Mouse (Mus musculus): ENCODE data around the gene Nudt1. TPM values are rescaled to one million over a fixed set of nuclear protein-coding genes. Genes with fewer than 3 reads are reported as not detected.

Nudt1 gene
- 23.5 and 24.3 TPM in 2 replicates for polyA plus RNA-seq (2015; fragmentation: Nextera tagmentation; extraction: Ambion mirVana)

GRCm38 (mm10) chr5:140321042-140321755 lies at the start of gene Nudt1, which contains the start of gene Mad1l1:
TSS of gene Nudt1 (plus strand) at chr5:140321656.
TSS of gene Mad1l1 (minus strand) at chr5:140321552.
- Histone ChIP-seq H3K36me3 (0 out of 2 replicates have a peak, but pooled peaks cover 2% of the 10 kb centered on the region), H3K4me1 (replicated peaks) (peaks cover 16% of the 10 kb centered on the region), H3K4me3 (peak within 1 kb of the TSS; percentile 84), H3K9me3 (no peaks in the 10 kb centered on the region), H3K27ac (replicated peaks) (peak within 1 kb of the TSS; percentile 78), H3K9ac (peak within 1 kb of the TSS; percentile 91), H3K4me2 (peak within 1 kb of the TSS; percentile 84), H3K27me3 (no peaks in the 10 kb centered on the region)
- under 1% methylated on average over 60 of the region's 60 CpGs for WGBS
- peak; percentile 92 for ATAC-seq (ENCODE audit: low FRiP score, low read depth)

DNA sequence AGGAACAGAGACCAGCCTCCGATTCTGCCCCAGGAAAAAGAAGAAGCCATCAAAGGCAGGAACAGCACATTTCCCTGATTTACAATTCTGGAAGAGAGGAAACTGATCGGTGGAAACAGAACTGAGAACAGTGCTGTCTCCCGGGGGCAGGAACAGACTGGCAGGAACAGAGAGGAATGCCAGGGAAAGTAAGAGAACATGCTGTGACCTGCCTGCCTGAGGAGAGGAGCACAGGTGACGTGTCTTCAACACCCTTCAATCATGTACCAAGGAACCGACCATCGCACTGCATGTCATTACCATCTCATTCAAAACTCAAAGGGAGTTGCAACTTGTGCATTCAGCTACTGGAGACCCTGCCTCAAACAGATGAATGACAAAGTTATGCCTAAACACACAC lies 44.7 kb upstream of the Nudt1 start:
- 74% methylated on average over 6 of the region's 6 CpGs for WGBS
- Histone ChIP-seq H3K9me3 (no peaks in the 10 kb centered on the region), H3K36me3 (no peaks in the 10 kb centered on the region), H3K4me1 (replicated peaks) (peaks cover 9% of the 10 kb centered on the region; the same call in 1 of the 2 replicates), H3K27ac (replicated peaks) (no peak overlapping the region), H3K4me3 (no peak overlapping the region), H3K4me2 (no peak overlapping the region), H3K9ac (no peak overlapping the region), H3K27me3 (no peaks in the 10 kb centered on the region)
- no peak for ATAC-seq (ENCODE audit: low FRiP score, low read depth)

- no peak overlapping the region for H3K27ac ChIP-seq (replicated peaks)
- no peak overlapping the region for H3K9ac ChIP-seq
- H3K27me3 ChIP-seq = no peaks in the 10 kb centered on the region
- WGBS = 60% methylated on average over 9 of the region's 9 CpGs
- no peak overlapping the region for H3K4me3 ChIP-seq
- H3K4me1 ChIP-seq (replicated peaks) = peaks cover 14% of the 10 kb centered on the region
- H3K36me3 ChIP-seq = no peaks in the 10 kb centered on the region
- no peak for ATAC-seq (ENCODE audit: low FRiP score, low read depth)
- no peaks in the 10 kb centered on the region for H3K9me3 ChIP-seq
- H3K4me2 ChIP-seq = no peak overlapping the region
Observed at GRCm38 (mm10) chr5:140280205-140280604, 41.3 kb upstream of the Nudt1 start.

GRCm38 (mm10) chr5:140282376-140282775 lies 39.1 kb upstream of the Nudt1 start:
- Histone ChIP-seq H3K27me3 (no peaks in the 10 kb centered on the region), H3K9ac (no peak overlapping the region), H3K4me3 (no peak overlapping the region), H3K4me1 (replicated peaks) (peaks cover 14% of the 10 kb centered on the region), H3K4me2 (no peak overlapping the region), H3K9me3 (no peaks in the 10 kb centered on the region), H3K36me3 (no peaks in the 10 kb centered on the region), H3K27ac (replicated peaks) (no peak overlapping the region)
- ATAC-seq (ENCODE audit: low FRiP score, low read depth) = peak; percentile 56; the same call in 1 of the 2 replicates
- 62% methylated on average over 8 of the region's 8 CpGs for WGBS

DNA sequence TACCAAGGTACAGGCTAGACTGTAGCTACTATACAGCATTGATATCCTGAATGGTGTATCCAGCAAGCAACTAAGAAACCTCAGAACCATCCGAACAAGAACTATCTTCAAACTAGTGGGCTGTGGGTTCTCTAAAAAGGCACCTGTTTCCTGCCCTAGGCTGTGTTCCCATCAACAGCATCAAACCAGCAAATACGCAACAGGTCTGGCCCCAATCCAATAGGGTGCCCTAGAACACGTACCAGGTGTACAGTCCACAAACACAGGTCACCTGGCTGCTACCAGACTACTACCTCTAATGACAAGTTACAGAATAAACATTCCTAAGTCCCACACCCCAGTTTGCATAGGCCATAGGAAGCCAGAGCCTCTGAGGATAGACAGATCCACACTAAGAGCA lies 38.6 kb upstream of the Nudt1 start:
- Histone ChIP-seq H3K9me3 (no peaks in the 10 kb centered on the region), H3K27ac (replicated peaks) (no peak overlapping the region)

GRCm38 (mm10) chr5:140284011-140284410 lies 37.4 kb upstream of the Nudt1 start:
- Histone ChIP-seq H3K9me3 (no peaks in the 10 kb centered on the region), H3K27ac (replicated peaks) (no peak overlapping the region), H3K4me2 (no peak overlapping the region), H3K4me1 (replicated peaks) (peaks cover 18% of the 10 kb centered on the region), H3K4me3 (no peak overlapping the region), H3K9ac (no peak overlapping the region), H3K36me3 (no peaks in the 10 kb centered on the region), H3K27me3 (no peaks in the 10 kb centered on the region)
- WGBS = 77% methylated on average over 2 of the region's 2 CpGs
- no peak for ATAC-seq (ENCODE audit: low FRiP score, low read depth)

More for the DNA sequence above, 38.6 kb upstream of the Nudt1 start:
- H3K9ac ChIP-seq = no peak overlapping the region
- no peak for ATAC-seq (ENCODE audit: low FRiP score, low read depth)
- H3K4me2 ChIP-seq = no peak overlapping the region
- H3K36me3 ChIP-seq = no peaks in the 10 kb centered on the region
- peaks cover 14% of the 10 kb centered on the region for H3K4me1 ChIP-seq (replicated peaks)
- H3K27me3 ChIP-seq = no peaks in the 10 kb centered on the region
- H3K4me3 ChIP-seq = no peak overlapping the region
- WGBS = 97% methylated on average over 3 of the region's 3 CpGs

GRCm38 (mm10) chr5:140284761-140285160 lies 36.7 kb upstream of the Nudt1 start:
- Histone ChIP-seq H3K4me2 (no peak overlapping the region), H3K27me3 (no peaks in the 10 kb centered on the region), H3K9me3 (no peaks in the 10 kb centered on the region), H3K4me3 (no peak overlapping the region), H3K36me3 (no peaks in the 10 kb centered on the region), H3K27ac (replicated peaks) (no peak overlapping the region), H3K4me1 (replicated peaks) (peaks cover 19% of the 10 kb centered on the region), H3K9ac (no peak overlapping the region)
- 90% methylated on average over 2 of the region's 2 CpGs for WGBS
- no peak for ATAC-seq (ENCODE audit: low FRiP score, low read depth)

- ATAC-seq (ENCODE audit: low FRiP score, low read depth) = peak; percentile 50; the same call in 1 of the 2 replicates
- Histone ChIP-seq H3K27me3 (no peaks in the 10 kb centered on the region), H3K4me2 (no peak overlapping the region), H3K27ac (replicated peaks) (0 out of 2 replicates have a peak overlapping the region, but pooled peaks have one; percentile 18), H3K4me1 (replicated peaks) (peaks cover 5% of the 10 kb centered on the region; the same call in 1 of the 2 replicates), H3K9me3 (no peaks in the 10 kb centered on the region), H3K4me3 (no peak overlapping the region), H3K9ac (no peak overlapping the region), H3K36me3 (0 out of 2 replicates have a peak, but pooled peaks cover under 1% of the 10 kb centered on the region)
- 63% methylated on average over 3 of the region's 3 CpGs for WGBS
Observed at GRCm38 (mm10) chr5:140288287-140288686, 33.2 kb upstream of the Nudt1 start.

DNA sequence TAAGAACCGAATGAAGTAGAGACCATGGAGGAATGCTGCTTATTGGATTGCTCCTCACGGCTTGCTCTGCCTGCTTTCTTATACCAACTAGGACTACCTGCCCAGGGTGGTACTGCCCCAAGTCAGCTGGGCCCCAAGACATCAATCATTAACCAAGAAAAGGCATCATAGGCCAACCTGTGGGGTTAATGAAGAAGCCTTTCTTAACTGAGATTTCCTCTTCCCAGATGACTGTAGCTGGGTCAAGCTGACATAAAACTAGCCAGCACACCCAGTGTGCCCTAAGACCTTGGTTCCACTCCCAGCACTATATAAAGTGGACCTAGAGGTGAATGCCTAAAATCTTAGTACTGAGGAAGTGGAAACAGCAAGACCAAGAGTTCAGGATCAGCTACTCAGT lies 32.3 kb upstream of the Nudt1 start:
- no peak overlapping the region for H3K4me2 ChIP-seq
- H3K27me3 ChIP-seq = no peaks in the 10 kb centered on the region
- H3K9me3 ChIP-seq = no peaks in the 10 kb centered on the region
- H3K4me3 ChIP-seq = no peak overlapping the region
- peaks cover 4% of the 10 kb centered on the region; the same call in 1 of the 2 replicates for H3K36me3 ChIP-seq
- 94% methylated on average over 2 of the region's 2 CpGs for WGBS
- H3K9ac ChIP-seq = no peak overlapping the region
- peaks cover 5% of the 10 kb centered on the region; the same call in 1 of the 2 replicates for H3K4me1 ChIP-seq (replicated peaks)
- ATAC-seq (ENCODE audit: low FRiP score, low read depth) = no peak
- no peak overlapping the region for H3K27ac ChIP-seq (replicated peaks)

GRCm38 (mm10) chr5:140292152-140292551 lies 29.3 kb upstream of the Nudt1 start:
- peak; percentile 64; the same call in 1 of the 2 replicates for ATAC-seq (ENCODE audit: low FRiP score, low read depth)
- H3K27me3 ChIP-seq = no peaks in the 10 kb centered on the region
- no peak overlapping the region for H3K4me2 ChIP-seq
- no peak overlapping the region for H3K27ac ChIP-seq (replicated peaks)
- H3K9ac ChIP-seq = no peak overlapping the region
- no peak overlapping the region for H3K4me3 ChIP-seq
- peaks cover 7% of the 10 kb centered on the region; the same call in 1 of the 2 replicates for H3K36me3 ChIP-seq
- H3K9me3 ChIP-seq = no peaks in the 10 kb centered on the region
- peaks cover 5% of the 10 kb centered on the region; the same call in 1 of the 2 replicates for H3K4me1 ChIP-seq (replicated peaks)
- 95% methylated on average over 1 of the region's 1 CpGs for WGBS

- H3K36me3 ChIP-seq = peaks cover 40% of the 10 kb centered on the region
- ATAC-seq (ENCODE audit: low FRiP score, low read depth) = no peak
- WGBS = 87% methylated on average over 4 of the region's 4 CpGs
Observed at GRCm38 (mm10) chr5:140298291-140298690, 23.2 kb upstream of the Nudt1 start.

DNA sequence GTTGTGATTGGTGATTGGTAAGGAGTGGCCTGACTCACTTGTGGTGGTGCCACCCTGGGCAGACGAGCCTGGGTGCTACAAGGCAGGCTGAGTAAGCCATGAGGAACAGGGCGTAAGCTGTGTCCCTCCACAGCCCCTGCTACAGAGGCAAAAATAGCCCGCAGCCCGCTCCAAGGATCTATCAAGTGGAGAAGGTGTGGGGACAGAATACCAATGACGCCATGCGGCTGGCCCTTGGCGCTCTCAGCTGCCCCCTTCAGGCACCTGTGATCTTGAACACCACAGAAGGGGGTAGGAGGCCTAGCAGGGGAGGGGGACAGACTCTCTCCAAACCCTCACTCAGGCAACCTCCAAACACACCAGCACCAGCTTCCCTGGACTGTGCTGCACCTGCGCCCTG lies 15.4 kb upstream of the Nudt1 start:
- Histone ChIP-seq H3K27me3 (no peaks in the 10 kb centered on the region), H3K9me3 (no peaks in the 10 kb centered on the region), H3K27ac (replicated peaks) (no peak overlapping the region), H3K4me1 (replicated peaks) (no peaks in the 10 kb centered on the region), H3K4me2 (no peak overlapping the region), H3K9ac (no peak overlapping the region), H3K4me3 (no peak overlapping the region), H3K36me3 (peaks cover 40% of the 10 kb centered on the region)
- ATAC-seq (ENCODE audit: low FRiP score, low read depth) = no peak
- WGBS = 69% methylated on average over 8 of the region's 8 CpGs

More at GRCm38 (mm10) chr5:140298291-140298690, 23.2 kb upstream of the Nudt1 start:
- Histone ChIP-seq H3K9me3 (no peaks in the 10 kb centered on the region), H3K27ac (replicated peaks) (no peak overlapping the region), H3K4me3 (no peak overlapping the region), H3K9ac (no peak overlapping the region), H3K4me1 (replicated peaks) (no peaks in the 10 kb centered on the region), H3K4me2 (no peak overlapping the region), H3K27me3 (no peaks in the 10 kb centered on the region)
